Mouse (Mus musculus): ENCODE data around the gene Zrsr1. TPM values are rescaled to one million over a fixed set of nuclear protein-coding genes. Genes with fewer than 3 reads are reported as not detected.

The Zrsr1 gene
- polyA plus RNA-seq, 1 experiment from 2014 or later: 2.4 TPM

DNA sequence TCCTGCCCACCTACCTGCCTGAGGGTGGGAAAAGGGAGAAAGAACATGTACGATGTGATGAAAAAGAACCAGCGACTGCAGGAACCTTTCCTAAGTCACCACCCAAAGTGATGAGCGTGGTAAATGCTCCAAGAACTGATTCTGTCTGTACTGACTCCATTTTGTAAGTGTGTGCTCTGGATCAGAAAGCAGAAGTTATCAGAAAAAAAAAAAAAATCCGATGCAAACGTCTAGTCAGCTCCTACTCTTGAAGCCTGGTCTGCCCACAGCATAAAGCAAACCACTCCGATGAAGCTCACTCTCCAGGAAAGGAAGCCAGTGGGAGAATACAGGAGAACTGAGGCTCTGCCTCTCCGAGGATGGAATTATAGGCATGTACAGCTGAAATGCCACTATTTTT is 19.1 kb upstream of the Zrsr1 start:
- Histone ChIP-seq H3K4me3 (replicated peaks) (no peak overlapping the region), H3K4me1 (replicated peaks) (no peaks in the 10 kb centered on the region), H3K4me2 (replicated peaks) (no peak overlapping the region), H3K9ac (no peak overlapping the region), H3K9me3 (no peaks in the 10 kb centered on the region), H3K27ac (no peak overlapping the region), H3K27me3 (replicated peaks) (no peaks in the 10 kb centered on the region), H3K36me3 (peaks cover 2% of the 10 kb centered on the region; the same call in 1 of the 2 replicates)
- WGBS: 85% methylated on average over 7 of the region's 7 CpGs
- ATAC-seq: no peak

DNA sequence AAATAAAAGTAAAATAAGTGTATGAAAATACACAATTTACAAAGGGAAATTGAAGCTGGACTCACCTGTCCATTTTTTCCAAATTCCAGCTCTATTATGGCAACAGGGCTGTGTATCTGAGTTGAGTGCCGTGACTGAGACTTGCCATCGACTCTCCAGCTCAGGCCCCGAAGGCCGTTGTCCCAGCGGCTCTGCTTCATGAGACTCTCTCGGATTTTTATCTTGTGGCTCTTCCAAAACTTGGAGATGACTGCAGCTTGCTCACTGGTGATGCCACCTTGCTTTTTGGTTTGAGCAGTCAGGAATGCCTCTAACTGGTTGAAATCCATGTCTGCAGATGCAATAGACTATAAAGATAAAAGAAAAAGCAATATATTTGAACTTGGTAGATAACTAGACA is 15.5 kb upstream of the Zrsr1 start:
- Histone ChIP-seq H3K36me3 (peaks cover 2% of the 10 kb centered on the region; the same call in 1 of the 2 replicates), H3K4me2 (replicated peaks) (no peak overlapping the region), H3K9me3 (no peaks in the 10 kb centered on the region), H3K4me3 (replicated peaks) (no peak overlapping the region), H3K27me3 (replicated peaks) (no peaks in the 10 kb centered on the region), H3K4me1 (replicated peaks) (no peaks in the 10 kb centered on the region), H3K27ac (no peak overlapping the region), H3K9ac (no peak overlapping the region)
- ATAC-seq: no peak
- WGBS: 96% methylated on average over 6 of the region's 6 CpGs

DNA sequence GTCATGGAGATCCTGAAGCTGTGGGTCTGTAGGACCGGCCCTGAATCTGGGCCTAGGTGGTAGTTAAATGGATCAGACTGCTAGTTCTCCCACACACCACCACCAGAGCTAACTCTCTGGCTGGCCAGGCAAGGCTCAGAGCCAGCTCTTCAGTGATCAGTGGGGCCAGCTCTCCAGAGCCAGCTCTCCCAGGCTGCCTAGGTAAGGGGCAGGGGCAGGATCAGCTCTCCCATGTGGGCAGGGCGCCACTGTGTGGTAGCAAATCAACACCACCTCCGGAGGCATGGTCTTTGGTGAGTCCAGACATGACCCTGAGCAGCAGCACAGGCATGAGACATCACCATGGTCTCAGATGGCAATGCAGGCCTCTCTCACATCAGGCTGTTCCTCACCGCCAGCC is 15.0 kb upstream of the Zrsr1 start:
- Histone ChIP-seq H3K9ac (no peak overlapping the region), H3K4me3 (replicated peaks) (no peak overlapping the region), H3K27me3 (replicated peaks) (no peaks in the 10 kb centered on the region), H3K27ac (no peak overlapping the region), H3K4me1 (replicated peaks) (no peaks in the 10 kb centered on the region), H3K9me3 (no peaks in the 10 kb centered on the region), H3K4me2 (replicated peaks) (no peak overlapping the region), H3K36me3 (peaks cover 2% of the 10 kb centered on the region; the same call in 1 of the 2 replicates)
- peak; percentile 78 for ATAC-seq
- WGBS: 82% methylated on average over 4 of the region's 4 CpGs

DNA sequence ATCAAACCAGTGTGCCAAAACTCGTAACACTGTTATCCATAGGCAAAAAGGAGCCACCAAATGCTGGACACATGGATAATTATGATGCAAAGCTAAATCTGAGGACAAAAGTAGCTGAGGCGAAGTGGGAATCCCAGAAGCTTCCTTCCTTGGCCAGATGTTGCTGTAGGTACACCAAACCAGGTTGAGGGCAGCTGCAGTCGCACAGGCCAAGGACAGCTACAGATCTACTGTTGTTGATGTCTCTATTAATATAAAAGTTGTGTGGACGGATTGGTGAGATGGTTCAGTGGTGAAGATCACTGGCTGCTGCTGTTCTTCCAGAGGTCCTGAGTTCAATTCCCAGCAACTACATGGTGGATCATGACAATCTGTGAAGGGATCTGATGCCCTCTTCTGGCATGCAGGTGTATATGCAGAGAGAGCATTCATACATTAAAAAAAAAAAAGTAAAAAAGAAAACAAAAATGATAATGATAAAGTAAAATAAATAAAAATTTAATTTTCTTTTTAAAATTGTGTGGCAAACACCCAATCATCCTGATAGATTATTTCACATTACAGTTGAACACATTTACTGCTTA is 13.9 kb upstream of the Zrsr1 start:
- no peaks in the 10 kb centered on the region for H3K4me1 ChIP-seq (replicated peaks)
- no peak overlapping the region for H3K9ac ChIP-seq
- no peak overlapping the region for H3K27ac ChIP-seq
- ATAC-seq: no peak
- peaks cover 2% of the 10 kb centered on the region; the same call in 1 of the 2 replicates for H3K36me3 ChIP-seq
- H3K4me3 ChIP-seq (replicated peaks): no peak overlapping the region
- H3K9me3 ChIP-seq: no peaks in the 10 kb centered on the region
- H3K27me3 ChIP-seq (replicated peaks): no peaks in the 10 kb centered on the region
- 89% methylated on average over 4 of the region's 4 CpGs for WGBS
- H3K4me2 ChIP-seq (replicated peaks): no peak overlapping the region

DNA sequence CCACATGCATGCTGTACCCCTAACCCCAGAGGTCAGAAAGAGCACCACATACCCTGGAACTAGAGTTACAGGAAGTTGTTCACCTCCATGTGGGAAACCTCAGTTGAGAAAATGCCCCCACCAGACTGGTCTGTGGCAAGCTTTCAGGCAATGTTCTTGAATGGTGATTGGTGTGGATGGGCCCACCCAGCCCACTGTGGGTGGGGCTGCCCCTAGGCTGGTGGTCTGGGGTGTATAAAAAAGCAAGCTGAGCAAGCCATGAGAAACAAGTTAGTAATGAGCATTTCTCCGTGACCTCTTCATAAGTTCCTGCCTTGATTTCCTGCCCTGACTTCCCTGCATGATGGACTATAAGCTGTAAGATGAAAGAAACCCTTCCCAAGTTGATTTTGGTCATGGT is 9.7 kb upstream of the Zrsr1 start:
- WGBS: 90% methylated on average over 1 of the region's 1 CpGs
- Histone ChIP-seq H3K4me3 (replicated peaks) (no peak overlapping the region), H3K36me3 (no peaks in the 10 kb centered on the region), H3K4me2 (replicated peaks) (no peak overlapping the region), H3K4me1 (replicated peaks) (no peaks in the 10 kb centered on the region), H3K9me3 (no peaks in the 10 kb centered on the region), H3K27me3 (replicated peaks) (no peaks in the 10 kb centered on the region), H3K9ac (no peak overlapping the region), H3K27ac (no peak overlapping the region)
- ATAC-seq: no peak

DNA sequence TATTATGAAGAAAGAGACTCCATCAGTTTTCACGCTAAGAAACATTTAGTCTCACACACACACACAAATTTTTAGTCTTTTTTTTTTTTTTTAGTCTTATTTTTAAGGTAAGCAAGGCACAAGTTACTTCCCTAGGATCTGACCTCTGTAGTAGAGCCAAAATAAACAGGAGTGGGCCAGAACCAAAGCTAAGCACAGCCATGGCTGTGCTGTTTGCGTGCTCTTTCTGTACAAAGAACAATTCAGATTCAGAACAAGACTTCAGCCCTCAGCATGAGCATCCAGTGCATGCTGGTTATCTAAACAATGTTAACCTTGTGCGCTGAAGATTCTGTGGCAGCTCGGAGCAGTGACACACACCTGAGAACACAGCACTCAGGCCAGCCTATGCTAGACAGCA is 7.4 kb upstream of the Zrsr1 start:
- H3K27me3 ChIP-seq (replicated peaks): no peaks in the 10 kb centered on the region
- no peak overlapping the region for H3K9ac ChIP-seq
- no peak overlapping the region for H3K4me2 ChIP-seq (replicated peaks)
- no peaks in the 10 kb centered on the region for H3K9me3 ChIP-seq
- 72% methylated on average over 4 of the region's 4 CpGs for WGBS
- ATAC-seq: no peak
- H3K4me3 ChIP-seq (replicated peaks): no peak overlapping the region
- 0 out of 2 replicates have a peak, but pooled peaks cover 3% of the 10 kb centered on the region for H3K36me3 ChIP-seq
- no peaks in the 10 kb centered on the region for H3K4me1 ChIP-seq (replicated peaks)
- no peak overlapping the region for H3K27ac ChIP-seq

DNA sequence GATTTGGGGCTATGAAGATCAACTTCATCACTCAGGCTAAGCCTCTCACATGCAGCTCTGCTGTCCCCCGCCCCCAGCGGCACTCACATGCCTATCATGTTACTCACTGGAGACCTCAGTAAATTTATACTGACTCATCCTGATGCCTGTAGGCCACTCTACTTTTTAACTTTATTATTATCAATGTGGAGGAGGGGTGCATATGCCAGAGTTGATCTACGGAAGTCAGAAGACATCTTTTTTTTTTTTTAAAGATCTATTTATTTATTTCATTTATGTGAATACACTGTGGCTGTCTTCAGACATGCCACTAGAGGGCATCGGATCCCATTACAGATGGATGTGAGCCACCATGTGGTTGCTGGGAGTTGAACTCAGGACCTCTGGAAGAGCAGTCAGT is 6.3 kb upstream of the Zrsr1 start:
- ATAC-seq: no peak
- no peak overlapping the region for H3K9ac ChIP-seq
- no peak overlapping the region for H3K4me2 ChIP-seq (replicated peaks)
- H3K27me3 ChIP-seq (replicated peaks): no peaks in the 10 kb centered on the region
- H3K27ac ChIP-seq: no peak overlapping the region
- WGBS: 83% methylated on average over 4 of the region's 4 CpGs
- no peak overlapping the region for H3K4me3 ChIP-seq (replicated peaks)
- 0 out of 2 replicates have a peak, but pooled peaks cover 3% of the 10 kb centered on the region for H3K36me3 ChIP-seq
- H3K9me3 ChIP-seq: no peaks in the 10 kb centered on the region
- no peaks in the 10 kb centered on the region for H3K4me1 ChIP-seq (replicated peaks)

DNA sequence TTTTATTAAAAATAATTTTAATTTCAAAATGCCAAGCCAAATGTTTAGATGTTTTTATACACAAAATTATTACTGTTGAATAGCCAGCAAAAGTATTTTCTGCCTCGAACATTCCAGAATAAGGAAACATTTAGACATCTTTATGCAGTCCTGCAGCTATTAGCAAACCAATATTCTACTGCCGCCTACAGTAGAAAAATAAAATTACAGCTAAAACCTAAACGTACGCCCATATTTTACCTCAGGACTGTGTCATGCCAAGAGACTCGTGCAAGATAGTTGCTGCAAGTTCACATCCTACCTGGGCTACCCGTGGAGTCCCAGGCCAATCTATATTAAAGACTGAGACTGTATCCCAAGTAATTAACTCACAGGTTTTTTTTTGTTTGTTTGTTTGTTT is 2.3 kb upstream of the Zrsr1 start:
- no peaks in the 10 kb centered on the region for H3K4me1 ChIP-seq (replicated peaks)
- 57% methylated on average over 6 of the region's 6 CpGs for WGBS
- no peaks in the 10 kb centered on the region for H3K27me3 ChIP-seq (replicated peaks)
- no peaks in the 10 kb centered on the region for H3K9me3 ChIP-seq
- no peak overlapping the region for H3K27ac ChIP-seq
- no peak overlapping the region for H3K9ac ChIP-seq
- H3K36me3 ChIP-seq: peaks cover 3% of the 10 kb centered on the region; the same call in 1 of the 2 replicates
- ATAC-seq: no peak
- H3K4me2 ChIP-seq (replicated peaks): no peak overlapping the region
- no peak overlapping the region for H3K4me3 ChIP-seq (replicated peaks)

DNA sequence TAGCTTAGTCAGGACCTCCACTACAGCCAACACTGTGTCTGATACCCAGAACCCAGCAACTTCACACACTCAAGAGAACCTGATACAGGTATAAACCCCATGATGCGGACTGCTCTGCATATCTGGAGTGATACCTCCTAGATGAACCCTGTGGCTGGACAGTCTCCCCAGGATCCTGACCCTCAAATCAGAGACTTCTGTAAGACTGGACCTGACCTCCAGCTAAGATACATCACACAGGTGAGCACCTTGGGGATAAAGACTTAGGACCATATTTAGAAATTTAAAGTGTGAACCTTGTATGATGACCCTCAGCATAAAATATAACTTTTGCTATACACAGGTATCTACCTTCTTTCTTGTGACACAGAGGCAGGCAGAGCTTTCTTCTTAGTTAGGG is 1.3 kb upstream of the Zrsr1 start:
- no peak for ATAC-seq
- H3K27me3 ChIP-seq (replicated peaks): no peaks in the 10 kb centered on the region
- no peak overlapping the region for H3K4me3 ChIP-seq (replicated peaks)
- WGBS: 100% methylated on average over 1 of the region's 1 CpGs
- peaks cover 2% of the 10 kb centered on the region; the same call in 1 of the 2 replicates for H3K4me1 ChIP-seq (replicated peaks)
- H3K4me2 ChIP-seq (replicated peaks): no peak overlapping the region
- no peak overlapping the region for H3K9ac ChIP-seq
- H3K27ac ChIP-seq: no peak overlapping the region
- no peaks in the 10 kb centered on the region for H3K9me3 ChIP-seq
- peaks cover 3% of the 10 kb centered on the region; the same call in 1 of the 2 replicates for H3K36me3 ChIP-seq

DNA sequence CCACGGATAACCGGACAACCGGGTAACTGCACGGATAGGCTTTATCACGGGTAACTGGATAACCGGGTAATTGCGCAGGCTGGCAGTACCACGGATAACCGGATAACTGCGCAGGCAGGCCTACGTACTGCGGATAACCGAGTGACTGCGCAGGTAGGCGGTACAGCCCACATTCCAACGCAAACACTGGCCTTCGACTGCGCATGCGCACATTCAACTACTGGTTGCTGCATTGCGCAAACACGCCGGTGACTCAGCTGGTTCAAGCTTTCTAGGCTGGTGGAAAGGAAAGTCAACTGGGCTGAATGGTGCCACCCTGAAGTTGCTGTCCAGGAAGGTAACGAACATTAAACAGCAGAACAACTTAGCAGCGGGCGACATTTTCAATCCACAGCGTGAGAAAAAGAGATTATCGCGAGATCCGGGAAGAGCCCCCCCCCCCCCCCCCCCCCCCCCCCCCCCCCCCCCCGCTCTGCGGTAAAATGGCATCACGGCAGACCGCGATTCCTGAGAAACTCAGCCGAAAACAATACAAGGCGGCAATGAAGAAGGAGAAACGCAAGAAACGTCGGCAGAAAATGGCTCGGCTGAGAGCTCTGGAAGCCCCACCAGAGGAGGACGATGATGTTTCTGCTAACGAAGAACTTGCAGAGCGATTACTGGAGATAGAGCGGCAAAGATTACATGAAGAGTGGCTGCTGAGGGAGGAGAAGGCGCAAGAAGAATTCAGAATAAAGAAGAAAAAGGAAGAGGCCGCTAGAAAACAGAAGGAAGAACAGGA is 1.1 kb downstream of the Zrsr1 start:
- 49% methylated on average over 43 of the region's 46 CpGs for WGBS
- no peaks in the 10 kb centered on the region for H3K27me3 ChIP-seq (replicated peaks)

DNA sequence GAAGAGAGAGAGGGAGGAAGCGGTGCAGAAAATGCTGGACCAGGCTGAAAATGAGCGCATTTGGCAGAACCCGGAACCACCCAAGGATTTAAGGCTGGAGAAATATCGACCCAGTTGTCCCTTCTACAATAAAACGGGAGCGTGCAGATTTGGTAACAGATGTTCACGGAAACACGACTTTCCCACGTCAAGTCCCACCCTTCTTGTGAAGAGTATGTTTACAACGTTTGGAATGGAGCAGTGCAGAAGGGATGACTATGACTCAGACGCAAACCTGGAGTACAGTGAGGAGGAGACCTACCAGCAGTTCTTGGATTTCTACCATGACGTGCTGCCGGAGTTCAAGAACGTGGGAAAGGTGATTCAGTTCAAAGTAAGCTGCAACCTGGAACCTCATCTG is 1.8 kb downstream of the Zrsr1 start:
- H3K4me2 ChIP-seq (replicated peaks): peak overlapping the region; percentile 59
- WGBS: 42% methylated on average over 14 of the region's 14 CpGs
- no peaks in the 10 kb centered on the region for H3K27me3 ChIP-seq (replicated peaks)
- peak overlapping the region; percentile 79 for H3K27ac ChIP-seq
- H3K4me1 ChIP-seq (replicated peaks): peaks cover 4% of the 10 kb centered on the region; the same call in 1 of the 2 replicates
- H3K4me3 ChIP-seq (replicated peaks): peak overlapping the region; percentile 52
- H3K9ac ChIP-seq: peak overlapping the region; percentile 49; the same call in 1 of the 2 replicates
- H3K9me3 ChIP-seq: no peaks in the 10 kb centered on the region
- peak; percentile 36; the same call in 1 of the 2 replicates for ATAC-seq
- H3K36me3 ChIP-seq: peaks cover 3% of the 10 kb centered on the region; the same call in 1 of the 2 replicates

More for the DNA sequence above, 1.1 kb downstream of the Zrsr1 start:
- ATAC-seq: peak; percentile 71
- peak overlapping the region; percentile 79 for H3K27ac ChIP-seq
- peak overlapping the region; percentile 52 for H3K4me3 ChIP-seq (replicated peaks)
- peaks cover 3% of the 10 kb centered on the region; the same call in 1 of the 2 replicates for H3K36me3 ChIP-seq
- H3K4me2 ChIP-seq (replicated peaks): peak overlapping the region; percentile 65
- no peaks in the 10 kb centered on the region for H3K9me3 ChIP-seq
- H3K4me1 ChIP-seq (replicated peaks): peaks cover 4% of the 10 kb centered on the region; the same call in 1 of the 2 replicates
- peak overlapping the region; percentile 54 for H3K9ac ChIP-seq

DNA sequence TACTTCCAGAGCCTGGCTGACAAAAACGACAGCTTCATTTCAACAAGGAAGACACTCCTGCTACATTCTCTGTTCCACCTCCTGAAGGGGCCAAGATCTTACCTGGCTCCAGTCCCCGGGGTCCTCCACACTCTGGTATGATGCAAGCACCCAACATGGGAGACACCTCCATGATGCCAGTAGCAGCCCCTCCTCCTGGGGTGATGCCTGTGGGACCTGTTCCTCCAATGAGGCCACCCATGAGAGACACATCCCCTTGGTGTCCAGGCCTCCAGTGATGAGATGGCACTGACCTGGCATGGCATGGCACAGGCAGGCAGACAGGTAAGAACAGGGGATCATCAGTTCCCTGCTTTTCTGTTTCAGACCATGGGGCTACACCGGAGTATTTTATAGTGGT is 6.4 kb downstream of the Zrsr1 start:
- Histone ChIP-seq H3K4me3 (replicated peaks) (no peak overlapping the region), H3K27ac (no peak overlapping the region), H3K36me3 (peaks cover 3% of the 10 kb centered on the region; the same call in 1 of the 2 replicates), H3K4me1 (replicated peaks) (peaks cover 12% of the 10 kb centered on the region), H3K4me2 (replicated peaks) (no peak overlapping the region), H3K9me3 (no peaks in the 10 kb centered on the region), H3K9ac (no peak overlapping the region), H3K27me3 (replicated peaks) (no peaks in the 10 kb centered on the region)
- 94% methylated on average over 3 of the region's 3 CpGs for WGBS
- ATAC-seq: no peak
